Mouse (Mus musculus): ENCODE results near the gene Rps27l.

GRCm38 (mm10) chr9:66989581-66989980 is 43.7 kb downstream of the Rps27l start:
- no peak for TF ChIP-seq POLR2A (IDR thresholded peaks at IDR 0.05; ENCODE audit: insufficient read length, low read depth)
- no peak for TF ChIP-seq TCF12 (IDR thresholded peaks at IDR 0.05; ENCODE audit: insufficient read depth, poor library complexity, severe bottlenecking)
- no peak for TF ChIP-seq MYOG (IDR thresholded peaks at IDR 0.05; ENCODE audit: control insufficient read depth in 1 of 3, insufficient read depth in 1 of 3, insufficient read length in 2 of 3, low read depth in 2 of 3)
- TF ChIP-seq MYOD1 (IDR thresholded peaks at IDR 0.05; ENCODE audit: control insufficient read depth in 1 of 3, insufficient read length in 2 of 3, low read depth in 2 of 3), result no peak

Measured in myocyte (in vitro differentiated cells).